Mouse (Mus musculus) small intestine, adult 2 months (tissue): ENCODE results near the gene Slc35b2. TPM values are rescaled to one million over a fixed set of nuclear protein-coding genes. Genes with fewer than 3 reads are reported as not detected.
A peak's percentile ranks its signal among the peaks of the same experiment; 100 is the strongest.

Experiments
- H3K27ac ChIP-seq: fragments of 200-500 bp; 2 replicates; pipeline ENCODE4 v1.5.1; 2012; ENCODE audit warnings: low read depth, low read length, control low read depth, inconsistent platforms; ENCODE audit not compliant: insufficient read depth
- H3K27me3 ChIP-seq: fragments of 200-500 bp; 2 replicates; pipeline ENCODE4 v1.6.1; 2012; ENCODE audit warnings: mild to moderate bottlenecking, moderate library complexity, low read length, inconsistent platforms; ENCODE audit not compliant: control insufficient read depth, insufficient read depth
- H3K36me3 ChIP-seq: fragments of 200-500 bp; 2 replicates; pipeline ENCODE4 v1.6.1; 2012; ENCODE audit warnings: mild to moderate bottlenecking, low read length, control low read depth, inconsistent platforms; ENCODE audit not compliant: control insufficient read depth, insufficient read depth
- H3K4me1 ChIP-seq: fragments of 200-500 bp; 2 replicates; pipeline ENCODE4 v1.6.1; 2012; ENCODE audit warnings: low read length, inconsistent platforms, mixed read lengths; ENCODE audit not compliant: control insufficient read depth, insufficient read depth, insufficient read length
- H3K4me3 ChIP-seq: fragments of 200-500 bp; 2 replicates; pipeline ENCODE4 v1.5.1; 2012; ENCODE audit warnings: low read depth, mild to moderate bottlenecking, control low read depth, inconsistent platforms, low read length, moderate library complexity
- CTCF ChIP-seq: fragments of 200-500 bp; IDR thresholded peaks from 2 replicates; pipeline ENCODE4 v1.5.1; 2012; ENCODE audit warnings: low read depth, mild to moderate bottlenecking, control low read depth, inconsistent platforms, low read length, moderate library complexity, mixed read lengths; ENCODE audit not compliant: insufficient replicate concordance, insufficient read length; ENCODE audit errors: extremely low read depth
- POLR2A ChIP-seq: fragments of 200-500 bp; IDR thresholded peaks from 2 replicates; pipeline ENCODE4 v1.6.1; 2012; ENCODE audit warnings: low read depth, mild to moderate bottlenecking, control low read depth, inconsistent platforms, low read length, moderate library complexity
- WGBS: fragments of 180-500 bp; shearing (Covaris S2); methylation state at CpG from one replicate; pipeline ENCODE4 v1.1.7; 2018; 5-methylcytosine and 5-hydroxymethylcytosine counted together
- polyA plus RNA-seq: library from polyadenylated mRNA; depleted of rRNA; stranded (reverse); fragments of >200 nt; gene quantifications from 2 replicates; pipeline ENCODE4 v1.2.3, GENCODE M21; 2012

Slc35b2 gene
- polyA plus RNA-seq, 1 experiment, result 98.2 TPM

- H3K4me3 ChIP-seq, result peak within 1 kb of the TSS; percentile 98
- no peaks in the 10 kb centered on the region for H3K27me3 ChIP-seq
- H3K36me3 ChIP-seq, result peaks cover 34% of the 10 kb centered on the region
- H3K27ac ChIP-seq, result peak within 1 kb of the TSS; percentile 99
- TF ChIP-seq POLR2A, result peak; percentile 98
- TF ChIP-seq CTCF, result no peak; the same call in 1 of the 2 replicates
- peaks cover 6% of the 10 kb centered on the region for H3K4me1 ChIP-seq
- under 1% methylated on average over 41 of the region's 41 CpGs for WGBS
Measured at GRCm38 (mm10) chr17:45573087-45573779, 9.6 kb downstream of the Slc35b2 start, which contains the start of gene Hsp90ab1. Hsp90ab1 (minus strand) TSS chr17:45573271.

DNA sequence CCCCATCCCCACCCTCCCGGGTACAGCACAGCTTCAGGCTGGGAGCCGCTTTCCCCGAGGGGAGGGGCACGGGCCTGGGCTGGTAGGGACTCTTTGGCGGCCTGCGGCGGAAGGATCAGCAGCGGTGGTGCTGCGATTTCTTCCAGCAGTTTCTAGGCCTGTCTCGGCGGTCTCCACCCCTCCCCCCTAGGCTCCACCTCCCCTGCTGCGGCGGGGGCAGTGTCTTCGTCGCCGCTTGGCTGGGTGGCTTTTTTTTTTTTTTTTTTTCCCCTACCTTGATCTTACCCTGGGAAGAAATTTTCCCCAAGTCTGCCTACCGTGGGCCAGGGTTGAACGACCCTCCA is 10.1 kb downstream of the Slc35b2 start:
- no peak; the same call in 1 of the 2 replicates for TF ChIP-seq POLR2A
- no peak for TF ChIP-seq CTCF
- Histone ChIP-seq H3K4me1 (peaks cover 6% of the 10 kb centered on the region), H3K4me3 (peak overlapping the region; percentile 98), H3K36me3 (peaks cover 30% of the 10 kb centered on the region), H3K27me3 (no peaks in the 10 kb centered on the region), H3K27ac (peak overlapping the region; percentile 99)
- WGBS, result under 1% methylated on average over 18 of the region's 18 CpGs

DNA sequence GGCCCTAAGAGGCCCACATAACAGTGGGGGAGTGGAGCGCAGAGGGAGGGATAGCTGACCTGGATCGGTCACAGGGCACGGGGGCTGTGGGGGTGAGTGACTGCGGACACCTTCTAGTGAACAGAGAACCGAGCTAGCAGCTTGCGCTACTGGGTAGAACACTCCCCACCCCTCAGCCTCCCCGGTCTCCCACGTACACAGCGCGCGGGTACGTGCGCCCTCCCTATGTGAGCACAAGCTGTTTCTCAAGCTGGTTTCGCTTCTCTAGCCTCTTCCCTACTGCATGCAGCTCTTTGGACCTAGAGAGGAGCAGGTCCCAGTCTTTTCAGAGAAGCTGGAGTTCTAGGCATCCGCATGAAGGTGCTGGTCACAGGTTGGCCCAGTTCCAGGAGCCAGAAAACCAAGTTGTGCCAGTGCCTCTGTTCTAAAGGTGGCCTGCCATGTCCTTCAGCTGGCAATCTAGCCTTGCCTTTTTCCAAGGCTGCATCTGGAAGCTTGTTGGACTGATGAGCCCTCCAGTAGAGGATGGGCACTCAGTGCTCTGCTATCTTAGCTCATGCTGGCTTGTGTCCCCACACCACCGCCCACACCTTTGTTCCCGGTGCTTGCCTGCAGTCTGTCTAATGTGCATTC is 10.6 kb downstream of the Slc35b2 start:
- Histone ChIP-seq H3K36me3 (peaks cover 25% of the 10 kb centered on the region), H3K4me3 (peak overlapping the region; percentile 98), H3K4me1 (peaks cover 6% of the 10 kb centered on the region), H3K27me3 (no peaks in the 10 kb centered on the region), H3K27ac (peak overlapping the region; percentile 99)
- TF ChIP-seq POLR2A (peak; percentile 12; the same call in 1 of the 2 replicates), CTCF (no peak)
- 2% methylated on average over 17 of the region's 17 CpGs for WGBS

- H3K27me3 ChIP-seq, result no peaks in the 10 kb centered on the region
- H3K27ac ChIP-seq, result no peak overlapping the region
- TF ChIP-seq POLR2A, result no peak
- TF ChIP-seq CTCF, result no peak
- peaks cover 6% of the 10 kb centered on the region for H3K4me1 ChIP-seq
- 87% methylated on average over 8 of the region's 8 CpGs for WGBS
- no peak overlapping the region for H3K4me3 ChIP-seq
- H3K36me3 ChIP-seq, result peaks cover 14% of the 10 kb centered on the region
Measured at GRCm38 (mm10) chr17:45575123-45575897, 11.6 kb downstream of the Slc35b2 start.

DNA sequence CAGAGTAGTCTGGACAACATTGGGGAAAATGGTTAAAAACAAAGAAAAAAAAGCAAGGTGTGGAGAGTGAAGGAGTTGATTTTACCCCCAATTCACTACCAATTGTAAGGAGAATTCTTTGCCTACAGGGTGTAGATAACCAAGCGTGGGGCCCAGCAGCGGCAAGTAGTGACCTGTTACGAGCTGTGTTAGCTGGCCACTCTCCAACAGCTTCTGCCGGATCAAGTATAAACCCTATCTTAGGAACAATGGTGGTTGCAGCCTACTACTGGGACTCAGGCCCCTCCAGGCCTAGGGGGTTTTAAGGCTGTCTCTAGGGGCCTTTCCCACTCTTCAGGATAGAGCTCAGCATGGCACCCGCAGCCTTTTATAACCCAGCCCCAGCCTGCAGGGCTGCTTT is 14.6 kb downstream of the Slc35b2 start:
- H3K27ac ChIP-seq, result no peak overlapping the region
- WGBS, result 46% methylated on average over 5 of the region's 5 CpGs

DNA sequence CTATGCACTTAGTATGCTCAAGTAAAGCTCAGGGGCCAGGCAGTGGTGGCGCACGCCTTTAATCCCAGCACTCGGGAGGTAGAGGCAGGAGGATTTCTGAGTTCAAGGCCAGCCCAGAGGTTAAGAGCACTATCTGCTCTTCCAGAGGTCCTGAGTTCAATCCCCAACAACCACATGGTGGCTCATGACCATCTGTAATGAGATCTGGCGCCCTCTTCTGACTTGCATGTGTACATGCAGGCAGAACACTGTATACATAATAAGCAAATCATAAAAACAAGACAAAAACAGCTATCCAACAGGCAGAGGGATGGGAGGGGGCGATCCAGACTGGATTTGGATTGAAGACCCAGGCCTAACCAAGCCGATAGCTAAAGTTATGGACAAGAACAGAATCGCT is 15.2 kb downstream of the Slc35b2 start:
- H3K27ac ChIP-seq, result no peak overlapping the region
- 79% methylated on average over 7 of the region's 7 CpGs for WGBS
- no peaks in the 10 kb centered on the region for H3K36me3 ChIP-seq

More for the DNA sequence above, 14.6 kb downstream of the Slc35b2 start:
- no peaks in the 10 kb centered on the region for H3K27me3 ChIP-seq
- H3K36me3 ChIP-seq, result no peaks in the 10 kb centered on the region
- TF ChIP-seq CTCF (no peak), POLR2A (no peak)
- peaks cover 6% of the 10 kb centered on the region for H3K4me1 ChIP-seq
- no peak overlapping the region for H3K4me3 ChIP-seq

DNA sequence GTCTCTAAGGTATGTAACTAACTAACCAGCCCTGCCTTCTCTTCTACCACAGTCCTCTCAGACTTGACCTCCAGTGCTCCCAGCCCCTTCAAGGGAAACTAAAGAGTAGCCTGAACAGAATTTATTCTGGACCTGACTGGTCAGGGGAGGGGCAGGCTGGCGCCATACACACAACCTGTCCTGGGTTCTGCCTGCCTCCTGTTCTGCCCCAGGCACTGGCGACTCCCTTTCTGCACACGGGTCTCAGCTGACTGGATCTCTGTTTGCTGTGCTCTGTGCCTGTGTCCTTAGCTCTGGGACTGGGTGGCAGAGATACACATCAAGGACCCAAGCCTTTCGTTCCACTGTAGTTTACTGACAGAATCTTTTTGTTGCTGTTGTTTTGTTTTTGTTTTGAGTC is 15.9 kb downstream of the Slc35b2 start:
- WGBS, result 93% methylated on average over 4 of the region's 4 CpGs
- Histone ChIP-seq H3K4me1 (peaks cover 6% of the 10 kb centered on the region), H3K36me3 (no peaks in the 10 kb centered on the region), H3K27me3 (no peaks in the 10 kb centered on the region), H3K27ac (no peak overlapping the region), H3K4me3 (no peak overlapping the region)
- no peak for TF ChIP-seq POLR2A

More for the DNA sequence above, 15.2 kb downstream of the Slc35b2 start:
- Histone ChIP-seq H3K27me3 (no peaks in the 10 kb centered on the region), H3K4me3 (no peak overlapping the region), H3K4me1 (peaks cover 6% of the 10 kb centered on the region)
- TF ChIP-seq CTCF (peak; percentile 33; the same call in 1 of the 2 replicates), POLR2A (no peak)
